Mouse (Mus musculus) limb, embryonic 13.5 days (tissue): ENCODE data around the gene Gm20388. TPM values are rescaled to one million over a fixed set of nuclear protein-coding genes. Genes with fewer than 3 reads are reported as not detected.

ENCODE experiments used
- ATAC-seq: fragments of 200-750 bp; cut with Nextera tagmentation; 2 replicates; pipeline ENCODE4 v1.8.0; 2017; ENCODE audit warnings: low read depth, moderate number of reproducible peaks, moderate TSS enrichment; ENCODE audit not compliant: low FRiP score
- H3K27ac ChIP-seq: fragments of 300-500 bp; sonication (generic); 2 replicates; pipeline ENCODE4 v1.5.1; 2015; ENCODE audit warnings: inconsistent platforms, mild to moderate bottlenecking, moderate library complexity
- H3K27me3 ChIP-seq: fragments of 300-500 bp; sonication (generic); 2 replicates; pipeline ENCODE4 v1.6.1; 2015; ENCODE audit warnings: mild to moderate bottlenecking, inconsistent platforms
- H3K36me3 ChIP-seq: fragments of 300-500 bp; sonication (generic); 2 replicates; pipeline ENCODE4 v1.6.1; 2015; ENCODE audit warnings: inconsistent platforms, mild to moderate bottlenecking, moderate library complexity
- H3K4me1 ChIP-seq: fragments of 300-500 bp; sonication (generic); 2 replicates; pipeline ENCODE4 v1.6.1; 2015; ENCODE audit warnings: inconsistent platforms
- H3K4me2 ChIP-seq: fragments of 300-500 bp; sonication (generic); replicated peaks from 2 replicates; pipeline ENCODE4 v1.6.1; 2015; ENCODE audit warnings: inconsistent platforms, mild to moderate bottlenecking, moderate library complexity
- H3K4me3 ChIP-seq: fragments of 300-500 bp; sonication (generic); 2 replicates; pipeline ENCODE4 v1.5.1; 2015; ENCODE audit warnings: moderate library complexity, mild to moderate bottlenecking, inconsistent platforms
- H3K9ac ChIP-seq: fragments of 300-500 bp; sonication (generic); 2 replicates; pipeline ENCODE4 v1.6.1; 2015; ENCODE audit warnings: mild to moderate bottlenecking, inconsistent platforms
- H3K9me3 ChIP-seq: fragments of 300-500 bp; sonication (generic); 2 replicates; pipeline ENCODE4 v1.6.1; 2016; ENCODE audit warnings: inconsistent platforms
- WGBS: fragments of 180-500 bp; shearing (Covaris S2); methylation state at CpG from one replicate; pipeline ENCODE4 v1.1.7; 2015; 5-methylcytosine and 5-hydroxymethylcytosine counted together
- polyA plus RNA-seq: library from polyadenylated mRNA; unstranded; fragments of >200 nt; fragmentation: Nextera tagmentation; extraction: Ambion mirVana; gene quantifications from 2 replicates; pipeline ENCODE4 v1.2.1, GENCODE M21; 2015

Gene Gm20388
- polyA plus RNA-seq, 1 experiment from 2014 or later, result 7.1 TPM

GRCm38 (mm10) chr8:124301935-124302555 lies 4391.4 kb downstream of the Gm20388 start:
- no peak overlapping the region for H3K27ac ChIP-seq
- H3K4me2 ChIP-seq, result no peak overlapping the region
- no peaks in the 10 kb centered on the region for H3K9me3 ChIP-seq
- peaks cover 18% of the 10 kb centered on the region for H3K4me1 ChIP-seq
- ATAC-seq, result no peak
- H3K27me3 ChIP-seq, result no peaks in the 10 kb centered on the region
- no peak overlapping the region for H3K4me3 ChIP-seq
- peaks cover 21% of the 10 kb centered on the region for H3K36me3 ChIP-seq
- WGBS, result 83% methylated on average over 7 of the region's 7 CpGs
- no peak overlapping the region for H3K9ac ChIP-seq

GRCm38 (mm10) chr8:124303211-124303902 lies 4392.7 kb downstream of the Gm20388 start:
- no peaks in the 10 kb centered on the region for H3K27me3 ChIP-seq
- no peak overlapping the region for H3K27ac ChIP-seq
- no peak overlapping the region for H3K9ac ChIP-seq
- no peak overlapping the region for H3K4me3 ChIP-seq
- no peak overlapping the region for H3K4me2 ChIP-seq
- peaks cover 21% of the 10 kb centered on the region for H3K4me1 ChIP-seq
- no peaks in the 10 kb centered on the region for H3K9me3 ChIP-seq
- peaks cover 25% of the 10 kb centered on the region for H3K36me3 ChIP-seq
- no peak for ATAC-seq
- WGBS, result 77% methylated on average over 15 of the region's 15 CpGs

- Histone ChIP-seq H3K4me3 (no peak overlapping the region), H3K36me3 (peaks cover 26% of the 10 kb centered on the region), H3K9me3 (no peaks in the 10 kb centered on the region), H3K27me3 (no peaks in the 10 kb centered on the region), H3K27ac (no peak overlapping the region), H3K9ac (no peak overlapping the region; the same call in 1 of the 2 replicates), H3K4me1 (peaks cover 21% of the 10 kb centered on the region), H3K4me2 (no peak overlapping the region)
- 78% methylated on average over 4 of the region's 4 CpGs for WGBS
- ATAC-seq, result no peak
These were observed 4393.5 kb downstream of the Gm20388 start for GRCm38 (mm10) chr8:124304141-124304540.

GRCm38 (mm10) chr8:124306574-124306973 lies 4395.9 kb downstream of the Gm20388 start:
- no peak overlapping the region for H3K4me2 ChIP-seq
- peaks cover 13% of the 10 kb centered on the region for H3K4me1 ChIP-seq
- 57% methylated on average over 7 of the region's 7 CpGs for WGBS
- H3K9me3 ChIP-seq, result no peaks in the 10 kb centered on the region
- H3K36me3 ChIP-seq, result peaks cover 32% of the 10 kb centered on the region
- ATAC-seq, result no peak
- no peak overlapping the region for H3K4me3 ChIP-seq
- H3K27ac ChIP-seq, result no peak overlapping the region
- no peak overlapping the region for H3K9ac ChIP-seq
- no peaks in the 10 kb centered on the region for H3K27me3 ChIP-seq

- H3K9ac ChIP-seq, result no peak overlapping the region
- no peaks in the 10 kb centered on the region for H3K9me3 ChIP-seq
- no peak for ATAC-seq
- H3K27me3 ChIP-seq, result no peaks in the 10 kb centered on the region
- no peak overlapping the region for H3K27ac ChIP-seq
- no peak overlapping the region for H3K4me2 ChIP-seq
- H3K4me1 ChIP-seq, result peaks cover 13% of the 10 kb centered on the region
- WGBS, result 92% methylated on average over 10 of the region's 10 CpGs
- peaks cover 32% of the 10 kb centered on the region for H3K36me3 ChIP-seq
- no peak overlapping the region for H3K4me3 ChIP-seq
These were observed 4397.1 kb downstream of the Gm20388 start for GRCm38 (mm10) chr8:124307700-124308099.

GRCm38 (mm10) chr8:124310509-124310908 lies 4399.9 kb downstream of the Gm20388 start:
- Histone ChIP-seq H3K27me3 (no peaks in the 10 kb centered on the region), H3K4me2 (no peak overlapping the region), H3K4me3 (no peak overlapping the region), H3K4me1 (peaks cover 25% of the 10 kb centered on the region), H3K36me3 (peaks cover 30% of the 10 kb centered on the region), H3K9me3 (no peaks in the 10 kb centered on the region), H3K27ac (no peak overlapping the region), H3K9ac (no peak overlapping the region)
- WGBS, result 92% methylated on average over 13 of the region's 13 CpGs
- no peak for ATAC-seq

GRCm38 (mm10) chr8:124311111-124311510 lies 4400.5 kb downstream of the Gm20388 start:
- no peak overlapping the region for H3K9ac ChIP-seq
- H3K4me1 ChIP-seq, result peaks cover 24% of the 10 kb centered on the region
- 93% methylated on average over 6 of the region's 6 CpGs for WGBS
- no peak for ATAC-seq
- H3K4me3 ChIP-seq, result no peak overlapping the region
- H3K36me3 ChIP-seq, result peaks cover 24% of the 10 kb centered on the region
- no peaks in the 10 kb centered on the region for H3K27me3 ChIP-seq
- H3K27ac ChIP-seq, result no peak overlapping the region
- H3K4me2 ChIP-seq, result no peak overlapping the region
- H3K9me3 ChIP-seq, result no peaks in the 10 kb centered on the region

GRCm38 (mm10) chr8:124311723-124312122 lies 4401.1 kb downstream of the Gm20388 start:
- WGBS, result 93% methylated on average over 17 of the region's 17 CpGs

GRCm38 (mm10) chr8:124312228-124312627 lies 4401.6 kb downstream of the Gm20388 start:
- no peak overlapping the region for H3K9ac ChIP-seq
- WGBS, result 91% methylated on average over 10 of the region's 10 CpGs
- no peak overlapping the region for H3K4me2 ChIP-seq
- no peak for ATAC-seq
- H3K27me3 ChIP-seq, result no peaks in the 10 kb centered on the region
- no peak overlapping the region for H3K4me3 ChIP-seq
- H3K9me3 ChIP-seq, result no peaks in the 10 kb centered on the region
- H3K4me1 ChIP-seq, result peaks cover 24% of the 10 kb centered on the region
- H3K27ac ChIP-seq, result no peak overlapping the region
- H3K36me3 ChIP-seq, result peaks cover 21% of the 10 kb centered on the region

More at GRCm38 (mm10) chr8:124311723-124312122, 4401.1 kb downstream of the Gm20388 start:
- Histone ChIP-seq H3K4me1 (peaks cover 24% of the 10 kb centered on the region), H3K9me3 (no peaks in the 10 kb centered on the region), H3K27ac (no peak overlapping the region), H3K4me3 (no peak overlapping the region), H3K27me3 (no peaks in the 10 kb centered on the region), H3K36me3 (peaks cover 24% of the 10 kb centered on the region), H3K4me2 (no peak overlapping the region), H3K9ac (no peak overlapping the region)
- no peak for ATAC-seq

- H3K9ac ChIP-seq, result 0 out of 2 replicates have a peak overlapping the region, but pooled peaks have one; percentile 4
These were observed 4404.2 kb downstream of the Gm20388 start for GRCm38 (mm10) chr8:124314803-124315202.

GRCm38 (mm10) chr8:124316466-124317136 lies 4406.0 kb downstream of the Gm20388 start:
- H3K4me3 ChIP-seq, result no peak overlapping the region
- no peak for ATAC-seq
- peaks cover 38% of the 10 kb centered on the region for H3K4me1 ChIP-seq
- H3K4me2 ChIP-seq, result no peak overlapping the region
- peak overlapping the region; percentile 39; the same call in 1 of the 2 replicates for H3K27ac ChIP-seq
- no peaks in the 10 kb centered on the region for H3K9me3 ChIP-seq
- whole genome bisulfite sequencing, result 60% methylated on average over 12 of the region's 12 CpGs
- no peak overlapping the region for H3K9ac ChIP-seq
- no peaks in the 10 kb centered on the region for H3K27me3 ChIP-seq
- 0 out of 2 replicates have a peak, but pooled peaks cover 3% of the 10 kb centered on the region for H3K36me3 ChIP-seq

More at GRCm38 (mm10) chr8:124314803-124315202, 4404.2 kb downstream of the Gm20388 start:
- WGBS, result 59% methylated on average over 10 of the region's 10 CpGs
- peaks cover 9% of the 10 kb centered on the region for H3K36me3 ChIP-seq
- no peaks in the 10 kb centered on the region for H3K9me3 ChIP-seq
- ATAC-seq, result no peak
- no peak overlapping the region for H3K4me3 ChIP-seq
- H3K4me1 ChIP-seq, result peaks cover 31% of the 10 kb centered on the region
- no peaks in the 10 kb centered on the region for H3K27me3 ChIP-seq
- H3K4me2 ChIP-seq, result no peak overlapping the region
- no peak overlapping the region for H3K27ac ChIP-seq

GRCm38 (mm10) chr8:124317191-124317682 lies 4406.6 kb downstream of the Gm20388 start:
- H3K9me3 ChIP-seq, result no peaks in the 10 kb centered on the region
- H3K4me1 ChIP-seq, result peaks cover 40% of the 10 kb centered on the region
- H3K4me2 ChIP-seq, result no peak overlapping the region
- peaks cover 6% of the 10 kb centered on the region for H3K36me3 ChIP-seq
- H3K27ac ChIP-seq, result peak overlapping the region; percentile 39; the same call in 1 of the 2 replicates
- ATAC-seq, result no peak
- no peaks in the 10 kb centered on the region for H3K27me3 ChIP-seq
- 53% methylated on average over 8 of the region's 8 CpGs for WGBS
- no peak overlapping the region for H3K4me3 ChIP-seq
- H3K9ac ChIP-seq, result no peak overlapping the region
